Mouse (Mus musculus) kidney, embryonic 15.5 days (tissue): Measurements from ENCODE around the gene Zw10. TPM values are rescaled to one million over a fixed set of nuclear protein-coding genes. Genes with fewer than 3 reads are reported as not detected.

ENCODE experiments used
- ATAC-seq: fragments of 200-750 bp; cut with Nextera tagmentation; replicated peaks from 2 replicates; pipeline ENCODE4 v1.8.0; 2017; ENCODE audit warnings: moderate TSS enrichment; ENCODE audit not compliant: low FRiP score
- H3K27ac ChIP-seq: fragments of 300-500 bp; sonication (generic); 2 replicates; pipeline ENCODE4 v1.5.1; 2015; ENCODE audit warnings: mild to moderate bottlenecking, inconsistent platforms
- H3K27me3 ChIP-seq: fragments of 300-500 bp; sonication (generic); 2 replicates; pipeline ENCODE4 v1.6.1; 2015; ENCODE audit warnings: inconsistent platforms
- H3K36me3 ChIP-seq: fragments of 300-500 bp; sonication (generic); 2 replicates; pipeline ENCODE4 v1.6.1; 2015; ENCODE audit warnings: inconsistent platforms
- H3K4me1 ChIP-seq: fragments of 300-500 bp; sonication (generic); 2 replicates; pipeline ENCODE4 v1.6.1; 2015; ENCODE audit warnings: inconsistent platforms
- H3K4me2 ChIP-seq: fragments of 300-500 bp; sonication (generic); 2 replicates; pipeline ENCODE4 v1.6.1; 2015; ENCODE audit warnings: moderate library complexity, mild to moderate bottlenecking, inconsistent platforms
- H3K4me3 ChIP-seq: fragments of 300-500 bp; sonication (generic); replicated peaks from 2 replicates; pipeline ENCODE4 v1.5.1; 2015; ENCODE audit warnings: mild to moderate bottlenecking, inconsistent platforms
- H3K9ac ChIP-seq: fragments of 300-500 bp; sonication (generic); 2 replicates; pipeline ENCODE4 v1.6.1; 2015; ENCODE audit warnings: mild to moderate bottlenecking, inconsistent platforms
- H3K9me3 ChIP-seq: fragments of 300-500 bp; sonication (generic); replicated peaks from 2 replicates; pipeline ENCODE4 v1.6.1; 2016; ENCODE audit warnings: inconsistent platforms
- WGBS: fragments of 180-500 bp; shearing (Covaris S2); methylation state at CpG from one replicate; pipeline ENCODE4 v1.1.7; 2015; ENCODE audit warnings: mixed read lengths; 5-methylcytosine and 5-hydroxymethylcytosine counted together
- polyA plus RNA-seq: library from polyadenylated mRNA; unstranded; fragments of >200 nt; fragmentation: Nextera tagmentation; extraction: Ambion mirVana; gene quantifications from 2 replicates; pipeline ENCODE4 v1.2.1, GENCODE M21; 2015

Gene Zw10
- polyA plus RNA-seq = 38.4 and 41.5 TPM in 2 replicates

GRCm38 (mm10) chr9:49055333-49056205 is at the start of gene Zw10:
Gene Zw10, plus strand, starts transcription at chr9:49055613.
- H3K27ac ChIP-seq = peak within 1 kb of the TSS; percentile 63
- H3K9me3 ChIP-seq = no peaks in the 10 kb centered on the region
- peak; percentile 98 for ATAC-seq
- peaks cover 26% of the 10 kb centered on the region for H3K36me3 ChIP-seq
- peaks cover 17% of the 10 kb centered on the region for H3K4me1 ChIP-seq
- H3K4me2 ChIP-seq = peak within 1 kb of the TSS; percentile 68
- under 1% methylated on average over 53 of the region's 53 CpGs for WGBS
- no peaks in the 10 kb centered on the region for H3K27me3 ChIP-seq
- peak within 1 kb of the TSS; percentile 67 for H3K9ac ChIP-seq
- peak within 1 kb of the TSS; percentile 63 for H3K4me3 ChIP-seq

GRCm38 (mm10) chr9:49015824-49016223 is 39.6 kb upstream of the Zw10 start:
- no peaks in the 10 kb centered on the region for H3K4me1 ChIP-seq
- 58% methylated on average over 7 of the region's 7 CpGs for WGBS
- H3K27me3 ChIP-seq = no peaks in the 10 kb centered on the region
- no peak overlapping the region for H3K27ac ChIP-seq
- peaks cover 79% of the 10 kb centered on the region for H3K36me3 ChIP-seq
- no peak for ATAC-seq
- no peak overlapping the region for H3K9ac ChIP-seq
- no peak overlapping the region for H3K4me3 ChIP-seq
- no peaks in the 10 kb centered on the region for H3K9me3 ChIP-seq
- H3K4me2 ChIP-seq = no peak overlapping the region

- Histone ChIP-seq H3K27ac (no peak overlapping the region), H3K36me3 (peaks cover 54% of the 10 kb centered on the region), H3K9me3 (no peaks in the 10 kb centered on the region), H3K4me3 (no peak overlapping the region), H3K4me1 (no peaks in the 10 kb centered on the region), H3K27me3 (no peaks in the 10 kb centered on the region), H3K4me2 (no peak overlapping the region), H3K9ac (no peak overlapping the region)
- WGBS = 94% methylated on average over 5 of the region's 5 CpGs
- no peak for ATAC-seq
Observed at GRCm38 (mm10) chr9:49021289-49021688, 34.1 kb upstream of the Zw10 start.

GRCm38 (mm10) chr9:49023956-49024355 is 31.5 kb upstream of the Zw10 start:
- ATAC-seq = no peak
- Histone ChIP-seq H3K4me1 (no peaks in the 10 kb centered on the region), H3K4me3 (no peak overlapping the region), H3K27ac (no peak overlapping the region), H3K4me2 (no peak overlapping the region), H3K27me3 (no peaks in the 10 kb centered on the region), H3K36me3 (peaks cover 60% of the 10 kb centered on the region), H3K9ac (no peak overlapping the region), H3K9me3 (no peaks in the 10 kb centered on the region)
- 87% methylated on average over 5 of the region's 5 CpGs for WGBS

GRCm38 (mm10) chr9:49024529-49024928 is 30.9 kb upstream of the Zw10 start:
- Histone ChIP-seq H3K4me3 (no peak overlapping the region), H3K9me3 (no peaks in the 10 kb centered on the region), H3K27me3 (no peaks in the 10 kb centered on the region), H3K36me3 (peaks cover 62% of the 10 kb centered on the region), H3K4me2 (no peak overlapping the region), H3K4me1 (no peaks in the 10 kb centered on the region), H3K27ac (no peak overlapping the region), H3K9ac (no peak overlapping the region)
- 82% methylated on average over 2 of the region's 2 CpGs for WGBS
- ATAC-seq = no peak

- Histone ChIP-seq H3K9ac (no peak overlapping the region), H3K9me3 (no peaks in the 10 kb centered on the region), H3K4me1 (no peaks in the 10 kb centered on the region), H3K4me2 (no peak overlapping the region), H3K27me3 (no peaks in the 10 kb centered on the region), H3K36me3 (peaks cover 92% of the 10 kb centered on the region), H3K4me3 (no peak overlapping the region), H3K27ac (no peak overlapping the region)
- ATAC-seq = no peak
- 93% methylated on average over 4 of the region's 4 CpGs for WGBS
Observed at GRCm38 (mm10) chr9:49034764-49035163, 20.6 kb upstream of the Zw10 start.

GRCm38 (mm10) chr9:49050901-49051300 is 4.5 kb upstream of the Zw10 start:
- H3K9me3 ChIP-seq = no peaks in the 10 kb centered on the region
- WGBS = 68% methylated on average over 5 of the region's 5 CpGs
- H3K27me3 ChIP-seq = no peaks in the 10 kb centered on the region
- no peaks in the 10 kb centered on the region for H3K36me3 ChIP-seq
- H3K4me2 ChIP-seq = no peak overlapping the region
- no peak overlapping the region for H3K27ac ChIP-seq
- peaks cover 5% of the 10 kb centered on the region; the same call in 1 of the 2 replicates for H3K4me1 ChIP-seq
- no peak overlapping the region for H3K9ac ChIP-seq
- no peak overlapping the region for H3K4me3 ChIP-seq
- no peak for ATAC-seq

GRCm38 (mm10) chr9:49051349-49051748 is 4.1 kb upstream of the Zw10 start:
- no peaks in the 10 kb centered on the region for H3K27me3 ChIP-seq
- H3K4me1 ChIP-seq = peaks cover 9% of the 10 kb centered on the region
- no peak overlapping the region for H3K9ac ChIP-seq
- WGBS = 18% methylated on average over 5 of the region's 5 CpGs
- H3K27ac ChIP-seq = no peak overlapping the region
- no peak overlapping the region for H3K4me3 ChIP-seq
- ATAC-seq = no peak
- H3K4me2 ChIP-seq = no peak overlapping the region
- no peaks in the 10 kb centered on the region for H3K36me3 ChIP-seq
- no peaks in the 10 kb centered on the region for H3K9me3 ChIP-seq

- H3K9me3 ChIP-seq = no peaks in the 10 kb centered on the region
- H3K9ac ChIP-seq = no peak overlapping the region
- H3K36me3 ChIP-seq = peaks cover 15% of the 10 kb centered on the region
- no peaks in the 10 kb centered on the region for H3K27me3 ChIP-seq
- no peak overlapping the region for H3K4me2 ChIP-seq
- 80% methylated on average over 3 of the region's 3 CpGs for WGBS
- ATAC-seq = no peak
- peaks cover 17% of the 10 kb centered on the region for H3K4me1 ChIP-seq
- H3K4me3 ChIP-seq = no peak overlapping the region
- H3K27ac ChIP-seq = no peak overlapping the region
Observed at GRCm38 (mm10) chr9:49054028-49054427, 1.4 kb upstream of the Zw10 start.

GRCm38 (mm10) chr9:49076847-49077246 is 21.4 kb downstream of the Zw10 start:
- 90% methylated on average over 3 of the region's 3 CpGs for whole genome bisulfite sequencing
- Histone ChIP-seq H3K4me2 (no peak overlapping the region), H3K9ac (no peak overlapping the region), H3K4me1 (no peaks in the 10 kb centered on the region), H3K9me3 (no peaks in the 10 kb centered on the region), H3K27ac (no peak overlapping the region), H3K27me3 (no peaks in the 10 kb centered on the region), H3K4me3 (no peak overlapping the region), H3K36me3 (peaks cover 89% of the 10 kb centered on the region)
- ATAC-seq = no peak

- ATAC-seq = no peak
- WGBS = 55% methylated on average over 5 of the region's 5 CpGs
- H3K4me2 ChIP-seq = no peak within 1 kb of the TSS
Observed at GRCm38 (mm10) chr9:49081107-49081506, 25.7 kb downstream of the Zw10 start, which contains the start of gene Tmprss5. Gene Tmprss5, plus strand, starts transcription at chr9:49081260.

GRCm38 (mm10) chr9:49081561-49081960 is 26.1 kb downstream of the Zw10 start:
- no peaks in the 10 kb centered on the region for H3K27me3 ChIP-seq
- ATAC-seq = no peak
- no peak overlapping the region for H3K27ac ChIP-seq
- WGBS = 12% methylated on average over 4 of the region's 4 CpGs
- no peaks in the 10 kb centered on the region for H3K9me3 ChIP-seq
- no peak overlapping the region for H3K4me3 ChIP-seq
- H3K9ac ChIP-seq = no peak overlapping the region
- no peak overlapping the region for H3K4me2 ChIP-seq
- H3K4me1 ChIP-seq = no peaks in the 10 kb centered on the region
- H3K36me3 ChIP-seq = peaks cover 45% of the 10 kb centered on the region

More at GRCm38 (mm10) chr9:49081107-49081506, 25.7 kb downstream of the Zw10 start, which contains the start of gene Tmprss5:
- Histone ChIP-seq H3K9ac (no peak within 1 kb of the TSS), H3K4me3 (no peak within 1 kb of the TSS), H3K4me1 (no peaks in the 10 kb centered on the region), H3K36me3 (peaks cover 48% of the 10 kb centered on the region), H3K27ac (no peak within 1 kb of the TSS), H3K27me3 (no peaks in the 10 kb centered on the region), H3K9me3 (no peaks in the 10 kb centered on the region)
